Mouse (Mus musculus) C2C12 (cell line): ENCODE measurements around the gene Ptges.

ENCODE experiments used
- CEBPB ChIP-seq: IDR thresholded peaks from one replicate; pipeline ENCODE4 v1.6.1; 2011; ENCODE audit warnings: low read depth, mild to moderate bottlenecking, control low read depth, moderate library complexity
- CTCF ChIP-seq: IDR thresholded peaks from one replicate; pipeline ENCODE4 v1.5.1; 2011; ENCODE audit not compliant: control insufficient read depth, insufficient read depth, insufficient read length
- MAX ChIP-seq: IDR thresholded peaks from one replicate; pipeline ENCODE4 v1.6.1; 2011; ENCODE audit warnings: mild to moderate bottlenecking, control low read depth
- MYOD1 ChIP-seq: IDR thresholded peaks from one replicate; pipeline ENCODE4 v1.6.1; 2011; ENCODE audit warnings: low read depth; ENCODE audit not compliant: control insufficient read depth, insufficient read length

- no peak for TF ChIP-seq CTCF
- no peak for TF ChIP-seq MYOD1
- TF ChIP-seq CEBPB = no peak
- no peak for TF ChIP-seq MAX
Measured at GRCm38 (mm10) chr2:30881215-30881614, 48.4 kb downstream of the Ptges start.
